Mouse (Mus musculus) kidney, adult 2 months (tissue): ENCODE measurements around the gene Sox12.

Experiments
- CTCF ChIP-seq: fragments of 200-500 bp; conservative IDR thresholded peaks from 2 replicates; pipeline ENCODE4 v1.5.1; 2011; ENCODE audit warnings: low read depth, mild to moderate bottlenecking, control low read depth, low read length, moderate library complexity, mixed read lengths; ENCODE audit not compliant: insufficient read depth, insufficient read length
- POLR2A ChIP-seq: fragments of 200-500 bp; IDR thresholded peaks from one replicate; pipeline ENCODE4 v1.6.1; 2011; ENCODE audit warnings: low read depth, low read length, control low read depth

- TF ChIP-seq POLR2A = no peak
- no peak for TF ChIP-seq CTCF
These were observed 48.8 kb upstream of the Sox12 start for GRCm38 (mm10) chr2:152446642-152447041.
